Mouse (Mus musculus): ENCODE measurements around the gene Sdr9c7. TPM values are rescaled to one million over a fixed set of nuclear protein-coding genes. Genes with fewer than 3 reads are reported as not detected.
"Not testable (repeated sequence)": the region's sequence is repeated elsewhere in the genome, so short reads cannot be mapped to it uniquely, and the experiment has no call there.

Sdr9c7 gene
- polyA plus RNA-seq, 1 experiment from 2014 or later: not detected

DNA sequence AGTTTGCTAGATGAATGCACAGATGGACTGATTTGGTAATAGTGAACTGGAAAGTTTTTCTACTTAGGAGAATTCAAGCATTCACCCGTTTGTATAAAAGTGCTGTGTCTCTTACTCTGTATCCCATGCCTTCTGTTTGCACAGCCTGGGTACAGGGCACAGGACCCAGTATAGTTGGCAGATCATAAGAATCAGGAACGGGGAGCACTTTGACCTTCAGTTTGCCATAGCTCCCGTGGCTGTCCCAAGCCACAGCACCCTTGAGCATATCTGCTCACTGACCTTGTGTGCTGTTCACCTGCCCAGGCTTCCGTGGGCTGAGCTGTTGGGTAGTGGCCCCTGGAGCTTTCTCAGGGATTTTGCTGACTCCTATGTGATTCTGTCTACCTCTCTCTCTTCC is 3.4 kb downstream of the Sdr9c7 start:
- ATAC-seq (ENCODE audit: insufficient read depth, low FRiP score, low TSS enrichment) (no peak), DNase-seq (ENCODE audit: low spot score) (no peak)
- H3K4me2 ChIP-seq (ENCODE audit: low read depth): no peak overlapping the region
- H3K4me1 ChIP-seq (ENCODE audit: control insufficient read depth, insufficient read depth, low read length): no peaks in the 10 kb centered on the region
- no peak overlapping the region for H3K9ac ChIP-seq (ENCODE audit: low read length)
- no peaks in the 10 kb centered on the region for H3K27me3 ChIP-seq (ENCODE audit: control insufficient read depth, insufficient read depth, low read length)
- WGBS: 84% methylated on average over 4 of the region's 4 CpGs
- H3K4me3 ChIP-seq (ENCODE audit: low read depth, low read length): no peak overlapping the region
- no peak overlapping the region for H3K27ac ChIP-seq (ENCODE audit: low read depth, low read length)
- no peaks in the 10 kb centered on the region for H3K9me3 ChIP-seq (ENCODE audit: control insufficient read depth, low read length)
- no peaks in the 10 kb centered on the region for H3K36me3 ChIP-seq (ENCODE audit: control insufficient read depth, insufficient read depth, low read length)

- Histone ChIP-seq H3K4me1 (ENCODE audit: control insufficient read depth, insufficient read depth, low read length) (no peaks in the 10 kb centered on the region), H3K9ac (ENCODE audit: low read length) (no peak overlapping the region), H3K9me3 (ENCODE audit: control insufficient read depth, low read length) (no peaks in the 10 kb centered on the region), H3K36me3 (ENCODE audit: control insufficient read depth, insufficient read depth, low read length) (no peaks in the 10 kb centered on the region), H3K4me2 (ENCODE audit: low read depth) (no peak overlapping the region), H3K27ac (ENCODE audit: low read depth, low read length) (no peak overlapping the region), H3K27me3 (ENCODE audit: control insufficient read depth, insufficient read depth, low read length) (no peaks in the 10 kb centered on the region), H3K4me3 (ENCODE audit: low read depth, low read length) (no peak overlapping the region)
- WGBS: 72% methylated on average over 1 of the region's 1 CpGs
- no peak for DNase-seq (ENCODE audit: low spot score)
- no peak for ATAC-seq (ENCODE audit: insufficient read depth, low FRiP score, low TSS enrichment)
These were observed 4.8 kb downstream of the Sdr9c7 start for GRCm38 (mm10) chr10:127903116-127903515.

DNA sequence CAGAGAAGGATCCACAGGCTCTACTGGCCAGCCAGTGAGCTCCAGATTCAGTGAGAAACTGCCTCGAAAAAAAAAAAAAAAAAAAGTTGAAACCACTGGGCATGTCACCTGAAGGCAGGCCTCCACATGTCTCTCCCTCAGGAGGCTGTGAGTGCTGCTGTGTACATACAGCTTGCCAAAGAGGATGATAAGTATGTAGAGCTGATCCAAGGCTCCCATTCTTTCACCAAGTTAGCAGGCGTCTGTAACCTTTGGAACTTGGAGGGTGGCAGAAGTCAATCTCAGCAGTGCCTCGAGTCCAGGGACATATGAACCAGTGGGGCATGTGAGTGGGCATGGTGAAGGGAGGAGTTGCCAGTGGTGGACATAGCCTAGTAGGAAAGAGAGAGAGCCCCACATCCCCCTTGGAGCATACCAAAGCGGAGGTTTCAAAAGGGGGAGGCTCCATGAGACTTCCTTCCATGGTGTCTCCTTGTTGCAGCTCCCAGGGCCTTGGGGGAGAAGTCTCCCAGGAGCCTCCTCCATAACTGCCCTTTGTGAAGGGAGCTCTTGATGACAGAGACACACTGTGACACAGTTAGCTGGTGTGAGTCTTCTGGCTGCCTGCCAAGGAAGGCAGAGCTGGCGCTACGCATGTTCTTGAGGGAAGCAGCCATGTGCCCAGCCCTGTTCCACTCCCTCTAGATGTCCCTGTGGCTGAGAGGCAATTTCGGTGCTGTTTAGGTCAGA is 6.6 kb downstream of the Sdr9c7 start:
- 82% methylated on average over 7 of the region's 7 CpGs for WGBS
- Histone ChIP-seq H3K36me3 (ENCODE audit: control insufficient read depth, insufficient read depth, low read length) (no peaks in the 10 kb centered on the region), H3K4me1 (ENCODE audit: control insufficient read depth, insufficient read depth, low read length) (no peaks in the 10 kb centered on the region), H3K27me3 (ENCODE audit: control insufficient read depth, insufficient read depth, low read length) (no peaks in the 10 kb centered on the region), H3K4me2 (ENCODE audit: low read depth) (no peak overlapping the region), H3K9ac (ENCODE audit: low read length) (no peak overlapping the region), H3K27ac (ENCODE audit: low read depth, low read length) (no peak overlapping the region), H3K4me3 (ENCODE audit: low read depth, low read length) (no peak overlapping the region), H3K9me3 (ENCODE audit: control insufficient read depth, low read length) (no peaks in the 10 kb centered on the region)
- DNase-seq (ENCODE audit: low spot score) (no peak), ATAC-seq (ENCODE audit: insufficient read depth, low FRiP score, low TSS enrichment) (no peak)

DNA sequence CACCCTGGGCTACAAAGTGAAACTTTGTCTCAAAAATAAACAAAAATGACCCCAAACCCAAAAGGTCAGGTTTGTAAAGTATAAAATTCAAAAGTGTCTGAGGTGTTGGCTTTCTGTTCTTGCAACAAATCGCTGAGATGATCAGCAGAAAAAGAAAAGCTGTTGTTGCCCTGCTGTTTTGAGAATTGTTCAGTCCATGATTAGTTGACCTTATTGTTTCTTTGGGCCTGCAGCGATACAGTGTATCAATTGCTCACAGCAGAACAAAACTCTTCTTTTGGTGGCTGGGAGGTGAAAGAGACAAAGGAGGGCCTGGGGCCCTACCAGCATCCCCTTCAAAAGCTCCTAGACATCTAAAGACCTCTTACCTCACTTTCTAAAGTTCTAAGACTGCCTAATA is 7.8 kb downstream of the Sdr9c7 start:
- DNase-seq (ENCODE audit: low spot score) (no peak), ATAC-seq (ENCODE audit: insufficient read depth, low FRiP score, low TSS enrichment) (no peak)
- Histone ChIP-seq H3K4me3 (ENCODE audit: low read depth, low read length) (no peak overlapping the region), H3K4me1 (ENCODE audit: control insufficient read depth, insufficient read depth, low read length) (no peaks in the 10 kb centered on the region), H3K9me3 (ENCODE audit: control insufficient read depth, low read length) (no peaks in the 10 kb centered on the region), H3K27me3 (ENCODE audit: control insufficient read depth, insufficient read depth, low read length) (no peaks in the 10 kb centered on the region), H3K4me2 (ENCODE audit: low read depth) (no peak overlapping the region), H3K27ac (ENCODE audit: low read depth, low read length) (no peak overlapping the region), H3K36me3 (ENCODE audit: control insufficient read depth, insufficient read depth, low read length) (no peaks in the 10 kb centered on the region), H3K9ac (ENCODE audit: low read length) (no peak overlapping the region)
- WGBS: 55% methylated on average over 2 of the region's 2 CpGs

GRCm38 (mm10) chr10:127907386-127907951 is 9.2 kb downstream of the Sdr9c7 start:
- no peaks in the 10 kb centered on the region for H3K4me1 ChIP-seq (ENCODE audit: control insufficient read depth, insufficient read depth, low read length)
- H3K4me2 ChIP-seq (ENCODE audit: low read depth): no peak overlapping the region
- no peaks in the 10 kb centered on the region for H3K9me3 ChIP-seq (ENCODE audit: control insufficient read depth, low read length)
- H3K27ac ChIP-seq (ENCODE audit: low read depth, low read length): no peak overlapping the region
- no peak for ATAC-seq (ENCODE audit: insufficient read depth, low FRiP score, low TSS enrichment)
- no peak overlapping the region for H3K4me3 ChIP-seq (ENCODE audit: low read depth, low read length)
- H3K36me3 ChIP-seq (ENCODE audit: control insufficient read depth, insufficient read depth, low read length): no peaks in the 10 kb centered on the region
- DNase-seq (ENCODE audit: low spot score): no peak
- H3K27me3 ChIP-seq (ENCODE audit: control insufficient read depth, insufficient read depth, low read length): no peaks in the 10 kb centered on the region
- no peak overlapping the region for H3K9ac ChIP-seq (ENCODE audit: low read length)

DNA sequence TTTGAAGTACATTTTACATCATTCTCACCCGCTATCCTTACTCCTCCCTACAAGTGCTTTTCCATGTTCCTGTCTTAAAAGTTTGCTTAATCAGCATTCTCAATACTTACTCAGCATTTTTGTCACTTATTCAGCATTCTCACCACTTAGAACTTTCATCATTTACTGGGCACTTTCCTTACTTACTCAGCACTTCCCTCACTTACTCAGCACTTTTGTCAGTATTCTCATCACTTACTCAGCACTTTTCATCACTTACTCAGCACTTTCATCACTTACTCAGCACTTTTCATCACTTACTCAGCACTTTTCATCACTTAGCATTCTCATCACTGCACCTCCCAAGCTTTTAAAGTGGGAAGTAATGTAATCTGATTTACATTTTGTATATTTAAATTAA is 17.3 kb downstream of the Sdr9c7 start:
- no peak overlapping the region for H3K9ac ChIP-seq (ENCODE audit: low read length)
- H3K4me3 ChIP-seq (ENCODE audit: low read depth, low read length): no peak overlapping the region
- H3K27me3 ChIP-seq (ENCODE audit: control insufficient read depth, insufficient read depth, low read length): no peaks in the 10 kb centered on the region
- no peaks in the 10 kb centered on the region for H3K36me3 ChIP-seq (ENCODE audit: control insufficient read depth, insufficient read depth, low read length)
- H3K9me3 ChIP-seq (ENCODE audit: control insufficient read depth, low read length): no peaks in the 10 kb centered on the region
- WGBS: 93% methylated on average over 1 of the region's 1 CpGs
- DNase-seq (ENCODE audit: low spot score) (no peak), ATAC-seq (ENCODE audit: insufficient read depth, low FRiP score, low TSS enrichment) (no peak)
- H3K4me2 ChIP-seq (ENCODE audit: low read depth): no peak overlapping the region
- H3K27ac ChIP-seq (ENCODE audit: low read depth, low read length): no peak overlapping the region
- H3K4me1 ChIP-seq (ENCODE audit: control insufficient read depth, insufficient read depth, low read length): no peaks in the 10 kb centered on the region

DNA sequence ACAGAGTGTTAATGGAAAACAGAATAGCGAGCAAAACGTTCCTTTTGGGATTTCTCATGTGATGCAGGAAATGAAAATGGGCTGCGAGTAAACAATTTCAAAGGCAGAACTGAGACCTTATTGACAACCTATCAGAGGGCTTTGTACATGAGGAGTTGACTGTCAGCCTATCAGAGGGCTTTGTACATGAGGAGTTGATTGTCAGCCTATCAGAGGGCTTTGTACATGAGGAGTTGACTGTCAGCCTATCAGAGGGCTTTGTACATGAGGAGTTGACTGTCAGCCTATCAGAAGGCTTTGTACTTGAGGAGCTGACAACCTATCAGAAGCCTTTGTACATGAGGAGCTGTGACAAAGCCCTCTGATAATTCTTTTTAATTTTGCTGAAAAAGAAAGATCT is 18.9 kb downstream of the Sdr9c7 start:
- not testable (repeated sequence) for DNase-seq (ENCODE audit: low spot score); H3K36me3 ChIP-seq (ENCODE audit: control insufficient read depth, insufficient read depth, low read length); H3K4me2 ChIP-seq (ENCODE audit: low read depth); ATAC-seq (ENCODE audit: insufficient read depth, low FRiP score, low TSS enrichment); H3K4me3 ChIP-seq (ENCODE audit: low read depth, low read length); H3K27me3 ChIP-seq (ENCODE audit: control insufficient read depth, insufficient read depth, low read length); H3K4me1 ChIP-seq (ENCODE audit: control insufficient read depth, insufficient read depth, low read length); H3K9ac ChIP-seq (ENCODE audit: low read length); H3K27ac ChIP-seq (ENCODE audit: low read depth, low read length); H3K9me3 ChIP-seq (ENCODE audit: control insufficient read depth, low read length)
- 91% methylated on average over 3 of the region's 3 CpGs for WGBS

DNA sequence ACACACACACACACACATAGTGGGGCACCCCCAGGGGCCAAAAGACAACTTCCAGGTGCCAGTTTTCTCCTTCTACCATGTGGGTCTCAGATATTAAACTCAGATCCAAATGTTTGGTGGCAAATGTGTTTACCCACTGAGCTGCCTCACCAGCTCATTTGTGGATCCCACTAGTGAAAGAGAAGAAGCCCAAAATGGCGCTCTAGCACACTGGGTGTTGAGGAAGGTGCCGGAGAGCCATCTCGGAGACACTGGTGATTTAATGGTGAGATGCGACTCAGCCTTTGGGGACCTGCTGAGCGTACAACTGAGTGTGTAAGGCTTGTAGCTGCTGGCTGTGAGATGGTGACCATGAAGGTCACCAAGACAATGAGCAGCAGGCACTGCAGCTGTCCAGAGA is 19.3 kb downstream of the Sdr9c7 start:
- Histone ChIP-seq H3K9ac (ENCODE audit: low read length) (no peak overlapping the region), H3K4me3 (ENCODE audit: low read depth, low read length) (no peak overlapping the region), H3K27ac (ENCODE audit: low read depth, low read length) (no peak overlapping the region), H3K4me1 (ENCODE audit: control insufficient read depth, insufficient read depth, low read length) (no peaks in the 10 kb centered on the region), H3K9me3 (ENCODE audit: control insufficient read depth, low read length) (no peaks in the 10 kb centered on the region), H3K4me2 (ENCODE audit: low read depth) (no peak overlapping the region), H3K27me3 (ENCODE audit: control insufficient read depth, insufficient read depth, low read length) (no peaks in the 10 kb centered on the region), H3K36me3 (ENCODE audit: control insufficient read depth, insufficient read depth, low read length) (no peaks in the 10 kb centered on the region)
- DNase-seq (ENCODE audit: low spot score) (no peak), ATAC-seq (ENCODE audit: insufficient read depth, low FRiP score, low TSS enrichment) (no peak)
- 94% methylated on average over 5 of the region's 5 CpGs for WGBS

DNA sequence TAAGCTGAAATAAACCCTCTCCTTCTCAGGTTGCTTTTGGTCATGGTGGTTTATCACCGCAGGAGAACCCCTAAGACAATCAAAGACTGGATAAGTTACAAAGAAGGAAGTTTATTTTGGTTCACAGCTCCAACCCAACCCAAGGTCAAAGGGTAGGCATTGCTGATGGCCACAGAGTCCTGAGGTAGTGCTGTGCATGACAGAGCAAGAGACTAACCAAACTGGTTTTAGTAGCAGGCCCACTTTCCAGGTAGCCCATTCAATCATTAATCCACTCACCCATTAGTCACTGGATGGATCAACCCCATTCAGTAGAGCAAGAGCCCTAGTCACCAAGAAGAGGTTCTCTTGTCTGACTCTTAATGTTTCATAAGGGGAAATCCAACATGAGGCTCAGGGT is 23.9 kb downstream of the Sdr9c7 start:
- WGBS: 93% methylated on average over 1 of the region's 1 CpGs
- no peaks in the 10 kb centered on the region for H3K9me3 ChIP-seq (ENCODE audit: control insufficient read depth, low read length)
- no peak overlapping the region for H3K27ac ChIP-seq (ENCODE audit: low read depth, low read length)
- H3K4me3 ChIP-seq (ENCODE audit: low read depth, low read length): no peak overlapping the region
- DNase-seq (ENCODE audit: low spot score) (no peak), ATAC-seq (ENCODE audit: insufficient read depth, low FRiP score, low TSS enrichment) (no peak)
- no peaks in the 10 kb centered on the region for H3K4me1 ChIP-seq (ENCODE audit: control insufficient read depth, insufficient read depth, low read length)
- no peak overlapping the region for H3K4me2 ChIP-seq (ENCODE audit: low read depth)
- H3K27me3 ChIP-seq (ENCODE audit: control insufficient read depth, insufficient read depth, low read length): no peaks in the 10 kb centered on the region
- no peaks in the 10 kb centered on the region for H3K36me3 ChIP-seq (ENCODE audit: control insufficient read depth, insufficient read depth, low read length)
- H3K9ac ChIP-seq (ENCODE audit: low read length): no peak overlapping the region
